Mouse (Mus musculus) kidney, adult 2 months (tissue): ENCODE results near the gene Sptbn1.

Experiments
- CTCF ChIP-seq: fragments of 200-500 bp; conservative IDR thresholded peaks from 2 replicates; pipeline ENCODE4 v1.5.1; 2011; ENCODE audit warnings: low read depth, mild to moderate bottlenecking, control low read depth, low read length, moderate library complexity, mixed read lengths; ENCODE audit not compliant: insufficient read depth, insufficient read length
- POLR2A ChIP-seq: fragments of 200-500 bp; IDR thresholded peaks from one replicate; pipeline ENCODE4 v1.6.1; 2011; ENCODE audit warnings: low read depth, low read length, control low read depth

DNA sequence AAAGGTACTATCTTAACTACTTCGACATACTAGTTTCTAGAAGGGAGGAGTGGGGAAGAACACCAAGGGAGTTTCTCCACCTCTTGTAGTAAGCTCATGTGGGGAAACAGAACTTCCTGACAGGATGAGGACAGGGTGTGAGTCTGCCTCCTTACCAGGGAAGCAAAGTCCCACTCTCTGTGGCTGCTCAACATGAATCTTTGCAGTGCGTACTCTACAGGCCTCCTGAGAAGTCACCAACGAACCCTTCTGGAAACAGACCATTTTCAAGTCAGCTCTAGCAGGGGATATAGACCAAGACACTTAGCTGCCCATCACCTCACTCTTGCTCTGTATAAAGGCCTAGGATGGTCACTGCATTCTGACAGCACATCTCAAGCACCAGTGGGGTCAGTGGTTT is 36.6 kb downstream of the Sptbn1 start:
- no peak for TF ChIP-seq CTCF
- TF ChIP-seq POLR2A, result no peak
